In the genomic region with DNA sequence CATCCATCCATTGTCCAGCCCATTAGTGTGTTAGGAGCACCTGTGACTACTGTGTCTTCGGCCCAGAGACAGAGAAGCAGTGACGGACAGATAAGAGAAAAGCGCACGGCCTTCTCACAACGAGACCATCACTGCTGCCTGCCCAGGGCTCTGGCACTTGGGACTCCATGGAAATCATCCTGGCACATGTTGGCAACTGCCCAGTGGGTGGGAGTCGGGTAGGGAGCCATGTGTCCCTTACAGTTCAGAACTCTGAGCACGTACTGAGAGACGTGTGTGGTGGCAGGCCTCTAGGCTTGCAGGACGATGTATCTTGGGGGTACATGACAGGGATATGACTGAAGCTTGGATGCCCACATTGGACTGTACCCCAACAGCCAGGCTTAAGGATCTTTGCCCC, we compare ENCODE assay signal across 19 mouse cellular contexts. TPM values are rescaled to one million over a fixed set of nuclear protein-coding genes. Genes with fewer than 3 reads are reported as not detected.
"Had no signal": no experiment of that assay in that cellular context is flagged by ENCODE, and none has a peak within 500 bp of the region (broad histone marks: within the 10 kb centered on the region; RNA-seq: fewer than 3 reads in every experiment).

No protein-coding gene starts in this region.

- H3K4me3 ChIP-seq: midbrain, embryonic 10.5 days; midbrain, embryonic 12.5 days; myocyte; neural tube, embryonic 13.5 days; neural tube, embryonic 15.5 days had no signal

- H3K9ac ChIP-seq: lung, embryonic 14.5 days; midbrain, embryonic 12.5 days; neural tube, embryonic 13.5 days; neural tube, embryonic 15.5 days had no signal

- H3K4me2 ChIP-seq: lung, embryonic 14.5 days; midbrain, embryonic 12.5 days; neural tube, embryonic 13.5 days; neural tube, embryonic 15.5 days had no signal

- H3K9me3 ChIP-seq: midbrain, embryonic 10.5 days; midbrain, embryonic 12.5 days; neural tube, embryonic 13.5 days; neural tube, embryonic 15.5 days had no signal

- H3K4me1 ChIP-seq: midbrain, embryonic 10.5 days; midbrain, embryonic 12.5 days; neural tube, embryonic 13.5 days; neural tube, embryonic 15.5 days had no signal

- H3K36me3 ChIP-seq: midbrain, embryonic 10.5 days; midbrain, embryonic 12.5 days; neural tube, embryonic 13.5 days; neural tube, embryonic 15.5 days had no signal

- H3K27ac ChIP-seq: midbrain, embryonic 10.5 days; midbrain, embryonic 12.5 days; neural tube, embryonic 13.5 days; neural tube, embryonic 15.5 days had no signal

- DNase-seq: lung, adult 18-20 months; lung, embryonic 14.5 days; lung, postnatal 10 days; lung, postnatal 4 days; retina, postnatal 1 day; right cerebral cortex, adult 18-20 months; right cerebral cortex, postnatal 25 days; right cerebral cortex, postnatal 4 days; spleen, adult 18-20 months; thymus, adult 18-20 months; thymus, postnatal 14 days; thymus, postnatal 36 days had no signal

- H3K27me3 ChIP-seq: neural tube, embryonic 13.5 days; neural tube, embryonic 15.5 days had no signal

RNA-seq across cellular contexts. Expression of a gene that starts 38.1 kb away (rescaled TPM):
- total RNA-seq: megakaryocyte, adult 5-6 weeks; megakaryocyte-erythroid progenitor cell, adult 5-6 weeks had no signal
